Mouse (Mus musculus): Measurements from ENCODE around the gene Ddx39b.

GRCm38 (mm10) chr17:35257378-35257777, 15.8 kb downstream of the Ddx39b start:
- TF ChIP-seq CTCF (IDR thresholded peaks at IDR 0.05; ENCODE audit: extremely low read depth, insufficient read length, insufficient replicate concordance, low read depth, low read length) (no peak), POLR2A (IDR thresholded peaks at IDR 0.05; ENCODE audit: low read depth, low read length) (no peak)
